Mouse (Mus musculus) gonadal fat pad, adult 2 months (tissue): Measurements from ENCODE around the gene Nob1. TPM values are rescaled to one million over a fixed set of nuclear protein-coding genes. Genes with fewer than 3 reads are reported as not detected.

Experiments used
- DNase-seq: peaks from one replicate; pipeline ENCODE4 v3.0.0-alpha.2; 2012; ENCODE audit warnings: low read depth
- polyA plus RNA-seq: library from polyadenylated mRNA; depleted of rRNA; stranded (reverse); fragments of >200 nt; gene quantifications from 2 replicates; pipeline ENCODE4 v1.2.3, GENCODE M21; 2012; rRNA removed

Gene Nob1
- polyA plus RNA-seq, 1 experiment = 24.0 TPM

DNA sequence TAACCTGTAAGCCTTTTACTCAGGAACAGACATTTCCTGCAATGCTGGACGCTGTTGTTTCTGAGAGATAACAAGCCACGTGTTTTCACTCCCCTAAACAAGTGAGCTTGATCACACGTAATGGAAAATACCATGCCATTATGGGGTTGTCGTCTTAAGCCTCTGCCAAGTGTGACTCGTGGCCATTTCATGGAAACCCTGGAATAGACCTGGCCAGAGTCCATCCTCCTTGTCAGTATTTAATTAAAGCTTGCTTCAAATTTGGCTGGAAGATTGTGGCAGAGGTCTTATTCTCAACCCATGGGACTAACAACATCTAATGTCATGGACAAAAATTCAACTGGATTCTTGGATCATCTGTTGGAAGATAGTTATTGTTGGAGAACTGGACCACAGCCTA lies 38.7 kb downstream of the Nob1 start:
- no peak for DNase-seq

DNA sequence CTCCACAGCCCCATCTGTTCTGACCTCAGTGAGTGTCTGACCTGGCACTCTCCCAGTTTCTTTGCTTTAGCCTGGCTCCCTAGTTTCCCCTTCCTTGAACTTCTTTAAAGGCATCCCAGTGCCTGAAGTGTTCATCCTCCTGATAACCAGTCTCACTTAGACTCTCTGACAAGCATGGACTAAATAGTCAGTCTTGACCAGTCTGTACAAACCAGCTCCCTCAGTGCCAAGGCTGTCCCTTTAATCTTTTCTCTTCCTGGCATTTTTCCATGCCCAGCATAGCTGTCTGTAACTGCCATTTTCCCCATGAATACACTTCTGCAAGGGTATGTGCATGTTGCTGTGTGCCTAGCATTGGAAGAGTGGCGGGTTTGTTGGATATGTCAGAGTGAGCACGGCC lies 39.8 kb downstream of the Nob1 start:
- DNase-seq = no peak

GRCm38 (mm10) chr8:107384651-107385050 lies 40.2 kb downstream of the Nob1 start:
- DNase-seq = no peak

DNA sequence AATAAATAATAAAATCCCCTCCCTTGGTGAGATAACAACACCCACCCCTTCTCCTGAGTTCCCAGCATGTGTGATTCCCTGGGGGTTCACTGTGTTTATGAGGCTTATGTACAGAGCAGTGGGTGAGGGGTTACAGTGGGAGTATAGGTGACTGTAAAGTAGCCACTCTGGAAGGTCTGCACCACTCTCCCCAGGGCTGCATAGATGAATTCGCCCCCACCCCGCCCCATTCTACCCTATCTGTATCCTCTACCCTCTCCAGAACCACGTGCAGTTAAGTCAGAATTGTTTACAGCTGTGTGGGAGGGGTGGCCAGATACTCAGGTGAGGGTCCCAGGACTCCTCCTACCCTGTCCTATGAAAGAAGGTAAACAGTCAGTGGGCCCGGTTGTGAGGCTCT lies 42.0 kb downstream of the Nob1 start:
- DNase-seq = no peak

GRCm38 (mm10) chr8:107381666-107382065 lies 43.2 kb downstream of the Nob1 start:
- DNase-seq = no peak

DNA sequence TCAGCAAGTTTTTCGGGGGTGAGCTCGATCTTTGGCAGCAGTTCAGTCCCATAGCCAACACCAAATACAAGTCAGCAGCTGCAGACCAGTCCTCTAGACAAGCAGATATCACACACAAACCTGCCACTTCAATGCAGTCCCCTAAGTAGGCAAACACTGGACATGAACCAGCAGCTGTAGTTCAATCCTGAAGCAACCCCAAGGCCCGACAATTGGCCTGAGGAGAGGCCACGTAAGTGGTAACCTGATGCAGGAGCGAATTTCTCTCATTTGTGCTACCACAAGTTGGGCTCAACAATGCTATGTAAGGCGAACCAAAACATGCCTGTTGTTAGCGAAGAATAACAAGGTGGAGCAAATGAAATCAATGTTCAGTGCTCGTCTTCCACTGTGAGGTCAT lies 44.1 kb downstream of the Nob1 start:
- DNase-seq = no peak

DNA sequence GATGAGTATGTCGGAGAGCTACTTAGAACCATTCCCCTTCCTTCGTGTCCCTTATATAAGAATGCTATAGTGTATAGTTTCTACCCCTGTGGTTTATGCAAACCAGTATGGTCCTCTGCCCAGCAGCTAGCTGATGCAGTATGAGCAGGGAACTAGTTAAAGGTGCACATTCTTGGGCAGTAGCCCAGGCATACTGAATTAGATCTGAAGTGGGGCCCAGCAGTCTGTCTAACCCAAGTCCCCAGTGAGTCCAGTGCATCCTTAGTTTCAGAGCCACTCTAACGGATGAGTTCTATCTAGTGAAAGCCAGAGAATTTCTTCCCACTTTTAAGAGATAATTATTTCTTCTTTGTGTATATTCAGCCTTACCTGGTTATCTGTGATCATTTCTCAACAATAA lies 47.5 kb downstream of the Nob1 start:
- DNase-seq = no peak

GRCm38 (mm10) chr8:107370311-107370710 lies 54.5 kb downstream of the Nob1 start:
- no peak for DNase-seq

Other genes starting within 250 kb of the Nob1 start
- gene Nfat5, start 131.6 kb downstream of the Nob1 start, polyA plus RNA-seq = 23.6 and 29.1 TPM in 2 replicates
- 26.6 and 27.6 TPM in 2 replicates for gene Nqo1, start 21.8 kb downstream of the Nob1 start, polyA plus RNA-seq
- gene Wwp2, start 11.3 kb upstream of the Nob1 start, polyA plus RNA-seq = 29.0 and 31.3 TPM in 2 replicates
- 55.8 and 61.5 TPM in 2 replicates for gene Psmd7, start 163.4 kb upstream of the Nob1 start, polyA plus RNA-seq